Mouse (Mus musculus): ENCODE measurements around the gene Gm28048. TPM values are rescaled to one million over a fixed set of nuclear protein-coding genes. Genes with fewer than 3 reads are reported as not detected.

Gm28048 gene
- polyA plus RNA-seq, 1 experiment from 2014 or later = 15.8 TPM

DNA sequence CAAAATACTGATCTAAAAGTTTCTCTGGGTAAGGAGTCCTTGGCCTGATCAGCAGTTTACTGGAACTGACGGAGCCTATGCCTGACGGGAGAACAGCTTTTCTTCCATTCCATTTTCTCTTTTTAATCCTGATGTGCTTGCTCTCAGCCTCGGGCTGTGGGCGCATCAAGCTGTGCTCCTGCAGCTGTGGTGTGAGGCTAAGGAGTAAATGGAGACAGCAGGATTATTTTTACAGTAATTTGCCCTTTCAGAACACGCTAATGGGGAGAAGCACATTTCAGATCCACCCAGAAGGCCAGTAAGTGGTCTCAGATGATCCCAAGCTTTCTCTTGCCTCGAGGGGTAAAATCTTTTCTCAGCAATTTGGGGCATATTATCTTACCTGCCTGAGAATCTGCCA, 107.1 kb downstream of the Gm28048 start:
- no peak for ATAC-seq
- no peak overlapping the region for H3K27ac ChIP-seq (ENCODE audit: low read depth, low read length)
- H3K4me3 ChIP-seq (ENCODE audit: low read depth, low read length) = no peak overlapping the region
- no peaks in the 10 kb centered on the region for H3K36me3 ChIP-seq (ENCODE audit: control insufficient read depth, insufficient read depth)
- no peaks in the 10 kb centered on the region for H3K27me3 ChIP-seq (replicated peaks; ENCODE audit: control insufficient read depth, insufficient read depth, low read length)
- no peak for TF ChIP-seq CTCF (IDR thresholded peaks at IDR 0.05; ENCODE audit: low read depth)
- H3K4me2 ChIP-seq (replicated peaks; ENCODE audit: low read depth) = no peak overlapping the region
- 0 out of 2 replicates have a peak, but pooled peaks cover 4% of the 10 kb centered on the region for H3K4me1 ChIP-seq (replicated peaks; ENCODE audit: control insufficient read depth, insufficient read depth, low read length)
- no peak overlapping the region for H3K9ac ChIP-seq (ENCODE audit: low read depth, low read length)
- no peaks in the 10 kb centered on the region for H3K9me3 ChIP-seq (ENCODE audit: control insufficient read depth)
- 86% methylated on average over 6 of the region's 6 CpGs for WGBS

DNA sequence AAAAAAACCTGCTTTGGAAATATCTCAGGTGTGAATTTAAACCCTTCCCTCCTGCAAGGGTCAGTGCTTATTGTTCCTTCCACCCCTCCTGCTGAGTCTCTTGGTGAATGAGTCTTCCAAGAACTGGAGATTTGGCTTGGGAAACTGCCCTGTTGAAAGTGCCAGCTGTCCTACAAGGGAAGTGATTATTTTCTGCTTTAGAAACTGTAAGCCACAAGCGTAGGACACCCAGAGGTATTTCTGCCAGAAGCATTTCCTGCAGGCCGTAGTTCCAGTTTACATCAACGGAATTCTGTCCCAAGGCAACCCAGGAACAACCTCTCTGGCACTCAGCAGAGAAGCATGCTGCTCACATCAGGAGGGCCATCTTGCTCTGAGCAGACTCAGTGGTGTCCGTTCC, 108.5 kb downstream of the Gm28048 start:
- Histone ChIP-seq H3K9me3 (ENCODE audit: control insufficient read depth) (no peaks in the 10 kb centered on the region), H3K4me1 (replicated peaks; ENCODE audit: control insufficient read depth, insufficient read depth, low read length) (no peaks in the 10 kb centered on the region), H3K27ac (ENCODE audit: low read depth, low read length) (peak overlapping the region; percentile 21; the same call in 1 of the 2 replicates), H3K36me3 (ENCODE audit: control insufficient read depth, insufficient read depth) (no peaks in the 10 kb centered on the region), H3K4me2 (replicated peaks; ENCODE audit: low read depth) (no peak overlapping the region), H3K27me3 (replicated peaks; ENCODE audit: control insufficient read depth, insufficient read depth, low read length) (no peaks in the 10 kb centered on the region), H3K4me3 (ENCODE audit: low read depth, low read length) (no peak overlapping the region), H3K9ac (ENCODE audit: low read depth, low read length) (no peak overlapping the region)
- no peak for ATAC-seq
- 79% methylated on average over 4 of the region's 4 CpGs for WGBS
- TF ChIP-seq CTCF (IDR thresholded peaks at IDR 0.05; ENCODE audit: low read depth) = no peak

DNA sequence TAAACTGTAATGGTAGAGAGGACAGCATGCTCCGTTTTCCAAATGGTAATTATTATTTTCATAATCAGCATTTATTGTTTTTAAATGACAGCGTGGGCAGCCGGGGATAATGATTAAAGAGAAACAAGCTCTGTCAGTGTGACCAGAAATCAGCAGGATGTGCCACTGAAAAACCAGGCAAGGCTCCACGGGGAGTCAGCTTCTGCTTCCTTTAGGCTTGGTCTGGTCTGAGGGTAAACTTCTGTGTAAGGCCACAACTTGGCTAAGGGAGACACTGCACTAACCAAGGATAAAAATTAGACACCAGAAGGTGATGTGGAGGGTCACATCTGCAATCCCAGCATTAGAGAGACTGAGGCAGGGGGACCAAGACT, 109.6 kb downstream of the Gm28048 start:
- 48% methylated on average over 4 of the region's 4 CpGs for WGBS
- Histone ChIP-seq H3K27ac (ENCODE audit: low read depth, low read length) (no peak overlapping the region; the same call in 1 of the 2 replicates), H3K36me3 (ENCODE audit: control insufficient read depth, insufficient read depth) (no peaks in the 10 kb centered on the region), H3K9ac (ENCODE audit: low read depth, low read length) (no peak overlapping the region), H3K9me3 (ENCODE audit: control insufficient read depth) (no peaks in the 10 kb centered on the region), H3K27me3 (replicated peaks; ENCODE audit: control insufficient read depth, insufficient read depth, low read length) (no peaks in the 10 kb centered on the region), H3K4me3 (ENCODE audit: low read depth, low read length) (no peak overlapping the region), H3K4me2 (replicated peaks; ENCODE audit: low read depth) (no peak overlapping the region; the same call in 1 of the 2 replicates), H3K4me1 (replicated peaks; ENCODE audit: control insufficient read depth, insufficient read depth, low read length) (no peaks in the 10 kb centered on the region)
- ATAC-seq = no peak
- TF ChIP-seq CTCF (IDR thresholded peaks at IDR 0.05; ENCODE audit: low read depth) = no peak

DNA sequence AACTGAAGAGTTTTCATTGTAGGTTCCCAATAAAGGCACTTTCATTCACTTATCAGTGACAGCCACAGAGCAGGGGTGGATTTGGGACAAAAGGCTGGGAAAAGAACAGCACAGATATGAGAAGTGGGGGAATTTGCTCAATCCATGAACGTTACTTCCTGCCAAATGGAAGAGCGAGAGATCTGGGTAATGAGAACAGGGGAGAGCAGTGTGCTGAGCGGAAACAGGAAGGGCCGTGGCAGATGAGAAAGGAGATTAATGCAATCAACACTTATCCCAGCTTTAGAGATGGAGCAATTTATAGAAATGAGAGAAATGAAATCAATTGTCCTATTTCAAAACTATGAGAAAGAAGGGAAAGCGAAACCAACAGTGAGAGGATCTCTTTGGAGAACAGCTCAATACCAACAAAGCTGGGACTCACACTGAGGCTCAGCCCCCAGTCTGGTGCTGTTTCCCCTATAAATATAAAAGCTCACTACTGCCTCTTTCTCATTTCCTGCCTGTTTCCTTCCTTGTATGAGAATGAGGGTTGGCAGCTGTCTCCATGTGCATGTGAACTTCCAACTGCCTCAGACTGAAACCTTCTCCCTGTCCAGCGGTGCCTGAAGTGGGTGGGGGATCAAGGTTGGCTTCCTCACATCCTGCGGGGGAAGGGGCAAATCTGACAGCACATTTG, 110.1 kb downstream of the Gm28048 start:
- H3K36me3 ChIP-seq (ENCODE audit: control insufficient read depth, insufficient read depth) = no peaks in the 10 kb centered on the region
- H3K4me1 ChIP-seq (replicated peaks; ENCODE audit: control insufficient read depth, insufficient read depth, low read length) = no peaks in the 10 kb centered on the region
- no peaks in the 10 kb centered on the region for H3K9me3 ChIP-seq (ENCODE audit: control insufficient read depth)
- WGBS = 54% methylated on average over 7 of the region's 7 CpGs
- H3K27me3 ChIP-seq (replicated peaks; ENCODE audit: control insufficient read depth, insufficient read depth, low read length) = no peaks in the 10 kb centered on the region
- H3K9ac ChIP-seq (ENCODE audit: low read depth, low read length) = no peak overlapping the region
- H3K4me2 ChIP-seq (replicated peaks; ENCODE audit: low read depth) = peak overlapping the region; percentile 40
- no peak overlapping the region for H3K4me3 ChIP-seq (ENCODE audit: low read depth, low read length)
- no peak for TF ChIP-seq CTCF (IDR thresholded peaks at IDR 0.05; ENCODE audit: low read depth)
- peak; percentile 13; the same call in 1 of the 2 replicates for ATAC-seq
- H3K27ac ChIP-seq (ENCODE audit: low read depth, low read length) = no peak overlapping the region; the same call in 1 of the 2 replicates

DNA sequence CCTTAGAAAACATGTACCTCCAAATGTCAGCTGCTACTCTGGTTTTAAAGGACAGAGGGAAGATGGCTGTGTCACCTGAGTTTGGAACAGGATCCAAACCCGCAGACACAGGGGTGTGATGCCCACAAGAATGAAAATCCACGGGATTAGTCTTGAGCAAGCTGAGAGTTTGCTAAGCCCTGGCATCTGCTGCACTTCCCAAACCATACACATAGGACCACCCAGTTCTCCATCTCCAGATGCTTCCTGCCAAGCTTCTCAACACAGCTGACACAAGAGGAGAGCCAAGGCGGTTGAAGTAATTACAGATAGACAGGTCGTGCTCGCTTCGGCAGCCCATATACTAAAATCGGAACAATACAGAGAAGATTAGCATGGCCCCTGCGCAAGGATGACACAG, 113.3 kb downstream of the Gm28048 start:
- no peaks in the 10 kb centered on the region for H3K36me3 ChIP-seq (ENCODE audit: control insufficient read depth, insufficient read depth)
- no peak overlapping the region for H3K27ac ChIP-seq (ENCODE audit: low read depth, low read length)
- 85% methylated on average over 8 of the region's 8 CpGs for WGBS
- no peak overlapping the region for H3K9ac ChIP-seq (ENCODE audit: low read depth, low read length)
- H3K27me3 ChIP-seq (replicated peaks; ENCODE audit: control insufficient read depth, insufficient read depth, low read length) = no peaks in the 10 kb centered on the region
- TF ChIP-seq CTCF (IDR thresholded peaks at IDR 0.05; ENCODE audit: low read depth) = no peak
- H3K4me3 ChIP-seq (ENCODE audit: low read depth, low read length) = no peak overlapping the region
- no peaks in the 10 kb centered on the region for H3K4me1 ChIP-seq (replicated peaks; ENCODE audit: control insufficient read depth, insufficient read depth, low read length)
- ATAC-seq = no peak
- H3K4me2 ChIP-seq (replicated peaks; ENCODE audit: low read depth) = no peak overlapping the region
- H3K9me3 ChIP-seq (ENCODE audit: control insufficient read depth) = no peaks in the 10 kb centered on the region

GRCm38 (mm10) chr11:22867691-22868090, 114.2 kb downstream of the Gm28048 start:
- Histone ChIP-seq H3K9ac (ENCODE audit: low read depth, low read length) (no peak overlapping the region), H3K36me3 (ENCODE audit: control insufficient read depth, insufficient read depth) (no peaks in the 10 kb centered on the region), H3K4me1 (replicated peaks; ENCODE audit: control insufficient read depth, insufficient read depth, low read length) (no peaks in the 10 kb centered on the region), H3K4me2 (replicated peaks; ENCODE audit: low read depth) (no peak overlapping the region), H3K9me3 (ENCODE audit: control insufficient read depth) (no peaks in the 10 kb centered on the region), H3K27ac (ENCODE audit: low read depth, low read length) (no peak overlapping the region), H3K4me3 (ENCODE audit: low read depth, low read length) (no peak overlapping the region), H3K27me3 (replicated peaks; ENCODE audit: control insufficient read depth, insufficient read depth, low read length) (no peaks in the 10 kb centered on the region)
- ATAC-seq = no peak
- TF ChIP-seq CTCF (IDR thresholded peaks at IDR 0.05; ENCODE audit: low read depth) = no peak
- 85% methylated on average over 5 of the region's 5 CpGs for WGBS

Data from intestine, postnatal 0 days (tissue).